Mouse (Mus musculus) liver, adult 2 months (tissue): ENCODE data around the gene Nmur1.

ENCODE experiments used
- CTCF ChIP-seq: fragments of 200-500 bp; IDR thresholded peaks from 2 replicates; pipeline ENCODE4 v1.5.1; 2011; ENCODE audit warnings: low read depth, low read length, control low read depth
- POLR2A ChIP-seq: fragments of 200-500 bp; IDR thresholded peaks from 2 replicates; pipeline ENCODE4 v1.6.1; 2011; ENCODE audit warnings: low read length, control low read depth; ENCODE audit not compliant: insufficient read depth; ENCODE audit errors: extremely low read depth

- no peak for TF ChIP-seq CTCF
- TF ChIP-seq POLR2A: no peak
Measured at GRCm38 (mm10) chr1:86448272-86448671, 22.2 kb upstream of the Nmur1 start.
